In the genomic region with DNA sequence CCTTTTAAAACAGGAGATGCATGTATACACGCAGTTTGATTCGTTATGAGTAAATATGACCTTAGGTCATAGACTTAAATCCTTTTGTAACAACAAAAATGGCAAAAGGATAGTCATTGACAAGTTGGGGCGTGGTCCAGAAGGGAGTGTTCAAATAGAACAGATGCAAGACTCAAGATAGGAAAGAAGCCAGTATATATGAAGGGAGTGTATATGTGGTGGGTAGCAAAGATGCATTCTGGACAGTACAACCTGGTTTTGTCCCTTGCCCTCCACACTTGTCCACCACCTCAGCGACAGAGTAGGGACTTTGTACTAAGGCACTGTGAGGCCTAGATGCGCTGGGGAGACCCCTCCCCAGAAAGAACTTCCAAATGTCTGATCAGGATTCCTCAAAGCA, we compare ENCODE assay signal across 8 mouse cellular contexts. TPM values are rescaled to one million over a fixed set of nuclear protein-coding genes. Genes with fewer than 3 reads are reported as not detected.
DNase-seq lines count a peak whose midpoint lies in the region; ATAC-seq and TF ChIP-seq lines count a peak whose summit lies in the region.

No protein-coding gene starts in this region.

- no peaks in the 10 kb centered on the region for H3K27me3 ChIP-seq in forebrain, embryonic 11.5 days (ENCODE audit: control insufficient read depth, insufficient read depth, low read length)
- no peaks in the 10 kb centered on the region for H3K27me3 ChIP-seq in forebrain, postnatal 0 days (ENCODE audit: insufficient read depth, low read length)
- H3K27me3 ChIP-seq in testis, adult 2 months (ENCODE audit: control insufficient read depth, insufficient read depth, low read length), result no peaks in the 10 kb centered on the region
- no peaks in the 10 kb centered on the region for H3K27me3 ChIP-seq in liver, embryonic 14.5 days (ENCODE audit: control insufficient read depth, insufficient read depth, low read length)

- H3K36me3 ChIP-seq in forebrain, embryonic 11.5 days (ENCODE audit: control insufficient read depth, insufficient read depth, low read length), result peaks cover 12% of the 10 kb centered on the region
- H3K36me3 ChIP-seq in forebrain, postnatal 0 days (ENCODE audit: insufficient read depth), result peaks cover 61% of the 10 kb centered on the region
- no peaks in the 10 kb centered on the region for H3K36me3 ChIP-seq in testis, adult 2 months (ENCODE audit: control insufficient read depth, insufficient read depth, low read length)
- H3K36me3 ChIP-seq in liver, embryonic 14.5 days (replicated peaks; ENCODE audit: control insufficient read depth, insufficient read depth, low read depth), result peaks cover 33% of the 10 kb centered on the region

- peaks cover 6% of the 10 kb centered on the region; the same call in 1 of the 2 replicates for H3K4me1 ChIP-seq in forebrain, embryonic 11.5 days (replicated peaks; ENCODE audit: control insufficient read depth, insufficient read depth, low read length)
- H3K4me1 ChIP-seq in forebrain, postnatal 0 days (ENCODE audit: insufficient read depth), result 0 out of 2 replicates have a peak, but pooled peaks cover 4% of the 10 kb centered on the region
- H3K4me1 ChIP-seq in testis, adult 2 months (ENCODE audit: control insufficient read depth, insufficient read depth, low read length), result peaks cover 13% of the 10 kb centered on the region
- H3K4me1 ChIP-seq in liver, embryonic 14.5 days (replicated peaks; ENCODE audit: control insufficient read depth in 2 of 2, insufficient read depth in 2 of 2, low read length in 1 of 2), result peaks cover 33 to 40% of the 10 kb centered on the region in 2 experiments

- no peak for TF ChIP-seq POLR2A in testis, adult 2 months (IDR thresholded peaks at IDR 0.05; ENCODE audit: control insufficient read depth, low read depth, low read length)

- H3K9ac ChIP-seq in forebrain, embryonic 11.5 days (ENCODE audit: low read length), result no peak overlapping the region
- H3K9ac ChIP-seq in forebrain, postnatal 0 days, result no peak overlapping the region
- H3K9ac ChIP-seq in liver, embryonic 14.5 days (replicated peaks), result peak overlapping the region; percentile 73

- no peak for TF ChIP-seq CTCF in forebrain, postnatal 0 days (IDR thresholded peaks at IDR 0.05; ENCODE audit: low read depth)
- no peak for TF ChIP-seq CTCF in testis, adult 2 months (IDR thresholded peaks at IDR 0.05; ENCODE audit: control insufficient read depth, insufficient read depth, insufficient replicate concordance, low read depth, low read length)
- TF ChIP-seq CTCF in liver, embryonic 14.5 days (IDR thresholded peaks at IDR 0.05; ENCODE audit: low read depth), result no peak

- DNase-seq in forebrain, embryonic 11.5 days (ENCODE audit: low spot score), result no peak
- DNase-seq in forebrain, postnatal 0 days, result no peak
- DNase-seq in testis, postnatal 10 days (ENCODE audit: low spot score), result no peak
- peak; percentile 66 to 77 (median 70) for DNase-seq in liver, embryonic 14.5 days (ENCODE audit: low read depth in 3 of 3, low spot score in 3 of 3)
- DNase-seq in left cerebral cortex, adult 18-20 months (ENCODE audit: low spot score in 2 of 2), result no peak
- DNase-seq in frontal cortex, postnatal 14 days (ENCODE audit: low spot score in 2 of 2), result no peak

- H3K9me3 ChIP-seq in forebrain, embryonic 11.5 days (ENCODE audit: control insufficient read depth, low read length), result no peaks in the 10 kb centered on the region
- H3K9me3 ChIP-seq in forebrain, postnatal 0 days (ENCODE audit: low read length), result no peaks in the 10 kb centered on the region
- H3K9me3 ChIP-seq in liver, embryonic 14.5 days (ENCODE audit: control insufficient read depth, low read length), result no peaks in the 10 kb centered on the region

- peak; percentile 32 for ATAC-seq in forebrain, embryonic 11.5 days (replicated peaks; ENCODE audit: low FRiP score)
- no peak for ATAC-seq in forebrain, postnatal 0 days
- ATAC-seq in liver, embryonic 14.5 days (ENCODE audit: insufficient read depth), result peak; percentile 82
- ATAC-seq in granulocyte monocyte progenitor cell, adult 5-6 weeks (replicated peaks; ENCODE audit: poor library complexity, severe bottlenecking), result no peak

- TF ChIP-seq EP300 in liver, embryonic 14.5 days (IDR thresholded peaks at IDR 0.05; ENCODE audit: low read depth), result peak; percentile 66

- WGBS in forebrain, embryonic 11.5 days, result 72% methylated on average over 5 of the region's 5 CpGs
- 75% methylated on average over 5 of the region's 5 CpGs for WGBS in forebrain, postnatal 0 days
- 39% methylated on average over 5 of the region's 5 CpGs for WGBS in liver, embryonic 14.5 days (ENCODE audit: insufficient replicate concordance)

- peak overlapping the region; percentile 69; the same call in 1 of the 2 replicates for H3K4me3 ChIP-seq in forebrain, embryonic 11.5 days (ENCODE audit: low read depth, low read length)
- no peak overlapping the region for H3K4me3 ChIP-seq in forebrain, postnatal 0 days (ENCODE audit: low read depth, low read length)
- H3K4me3 ChIP-seq in testis, adult 2 months (ENCODE audit: control insufficient read depth, low read depth, low read length), result peak overlapping the region; percentile 51
- peak overlapping the region; percentile 31 to 85 for H3K4me3 ChIP-seq in liver, embryonic 14.5 days (ENCODE audit: insufficient read depth in 1 of 2, low read depth in 2 of 2, low read length in 2 of 2)

- no peak overlapping the region for H3K27ac ChIP-seq in forebrain, embryonic 11.5 days (ENCODE audit: low read depth, low read length)
- H3K27ac ChIP-seq in forebrain, postnatal 0 days (ENCODE audit: low read depth, low read length), result no peak overlapping the region
- H3K27ac ChIP-seq in testis, adult 2 months (ENCODE audit: control insufficient read depth, insufficient read depth, low read depth, low read length), result no peak overlapping the region
- peak overlapping the region; percentile 94 for H3K27ac ChIP-seq in liver, embryonic 14.5 days

- no peak overlapping the region for H3K4me2 ChIP-seq in forebrain, embryonic 11.5 days (ENCODE audit: low read depth, low read length, severe bottlenecking)
- H3K4me2 ChIP-seq in forebrain, postnatal 0 days (ENCODE audit: low read depth), result no peak overlapping the region
- peak overlapping the region; percentile 100 for H3K4me2 ChIP-seq in liver, embryonic 14.5 days (ENCODE audit: low read depth)

RNA-seq across cellular contexts. Expression of a gene that starts 0.5 kb away (rescaled TPM):
- 14.4 and 22.0 TPM in 2 replicates for polyA plus RNA-seq in forebrain, embryonic 11.5 days (2014; fragmentation: Nextera tagmentation; extraction: Ambion mirVana)
- 27.4 and 27.6 TPM in 2 replicates for total RNA-seq in forebrain, postnatal 0 days (2014; rRNA removed)
- 18.6 and 24.5 TPM in 2 replicates for polyA plus RNA-seq in forebrain, postnatal 0 days (2015; fragmentation: Nextera tagmentation; extraction: Ambion mirVana)
- polyA plus RNA-seq in testis, adult 2 months (2012; rRNA removed), result 5.6 and 5.9 TPM in 2 replicates
- 3.4 and 4.0 TPM in 2 replicates for polyA plus RNA-seq in liver, embryonic 14.5 days (2012; rRNA removed)
- polyA plus RNA-seq in liver, embryonic 14.5 days (2014; fragmentation: Nextera tagmentation; extraction: Ambion mirVana), result 3.2 TPM in 2 replicates
- total RNA-seq in left cerebral cortex, adult 18-20 months (2021), result 10 to 100 TPM; 65.4 to 68.7 TPM
- 12.2 and 12.8 TPM in 2 replicates for total RNA-seq in granulocyte monocyte progenitor cell, adult 5-6 weeks (2014; fragmentation: Nextera tagmentation)
- 4.9 and 9.1 TPM in 2 replicates for total RNA-seq in granulocyte monocyte progenitor cell, adult 5-6 weeks (2017)

RNA-seq across cellular contexts. Expression of a gene that starts 18.4 kb away (rescaled TPM):
- 6.9 and 9.4 TPM in 2 replicates for polyA plus RNA-seq in forebrain, embryonic 11.5 days (2014; fragmentation: Nextera tagmentation; extraction: Ambion mirVana)
- total RNA-seq in forebrain, postnatal 0 days (2014; rRNA removed), result 43.0 and 52.2 TPM in 2 replicates
- polyA plus RNA-seq in forebrain, postnatal 0 days (2015; fragmentation: Nextera tagmentation; extraction: Ambion mirVana), result 3.9 and 6.8 TPM in 2 replicates
- polyA plus RNA-seq in testis, adult 2 months (2012; rRNA removed), result 1.2 and 1.3 TPM in 2 replicates
- 0.19 and 0.27 TPM in 2 replicates for polyA plus RNA-seq in liver, embryonic 14.5 days (2012; rRNA removed)
- polyA plus RNA-seq in liver, embryonic 14.5 days (2014; fragmentation: Nextera tagmentation; extraction: Ambion mirVana), result 0.01 and 0.06 TPM in 2 replicates
- total RNA-seq in left cerebral cortex, adult 18-20 months (2021), result 10 to 100 TPM; 51.2 to 56.1 TPM
- 6.7 and 10.2 TPM in 2 replicates for total RNA-seq in granulocyte monocyte progenitor cell, adult 5-6 weeks (2014; fragmentation: Nextera tagmentation)
- 0.99 and 2.2 TPM in 2 replicates for total RNA-seq in granulocyte monocyte progenitor cell, adult 5-6 weeks (2017)

RNA-seq across cellular contexts. Expression of a gene that starts 24.1 kb away (rescaled TPM):
- polyA plus RNA-seq in forebrain, embryonic 11.5 days (2014; fragmentation: Nextera tagmentation; extraction: Ambion mirVana), result 96.6 and 108 TPM in 2 replicates
- total RNA-seq in forebrain, postnatal 0 days (2014; rRNA removed), result 136 and 140 TPM in 2 replicates
- polyA plus RNA-seq in forebrain, postnatal 0 days (2015; fragmentation: Nextera tagmentation; extraction: Ambion mirVana), result 218 and 226 TPM in 2 replicates
- 49.7 and 54.0 TPM in 2 replicates for polyA plus RNA-seq in testis, adult 2 months (2012; rRNA removed)
- polyA plus RNA-seq in liver, embryonic 14.5 days (2012; rRNA removed), result 27.7 and 29.2 TPM in 2 replicates
- polyA plus RNA-seq in liver, embryonic 14.5 days (2014; fragmentation: Nextera tagmentation; extraction: Ambion mirVana), result 10.4 and 11.7 TPM in 2 replicates
- total RNA-seq in left cerebral cortex, adult 18-20 months (2021), result 100 to 1,000 TPM; 140 to 154 TPM
- 24.3 and 25.5 TPM in 2 replicates for total RNA-seq in granulocyte monocyte progenitor cell, adult 5-6 weeks (2014; fragmentation: Nextera tagmentation)
- total RNA-seq in granulocyte monocyte progenitor cell, adult 5-6 weeks (2017), result 34.4 and 35.8 TPM in 2 replicates

RNA-seq across cellular contexts. Expression of a gene that starts 45.4 kb away (rescaled TPM):
- polyA plus RNA-seq in forebrain, embryonic 11.5 days (2014; fragmentation: Nextera tagmentation; extraction: Ambion mirVana), result 12.6 and 12.7 TPM in 2 replicates
- 19.4 and 29.6 TPM in 2 replicates for total RNA-seq in forebrain, postnatal 0 days (2014; rRNA removed)
- 15.9 and 18.0 TPM in 2 replicates for polyA plus RNA-seq in forebrain, postnatal 0 days (2015; fragmentation: Nextera tagmentation; extraction: Ambion mirVana)
- 7.2 and 8.4 TPM in 2 replicates for polyA plus RNA-seq in testis, adult 2 months (2012; rRNA removed)
- 4.1 and 4.6 TPM in 2 replicates for polyA plus RNA-seq in liver, embryonic 14.5 days (2012; rRNA removed)
- 5.9 and 7.0 TPM in 2 replicates for polyA plus RNA-seq in liver, embryonic 14.5 days (2014; fragmentation: Nextera tagmentation; extraction: Ambion mirVana)
- 10 to 100 TPM; 11.7 to 14.0 TPM for total RNA-seq in left cerebral cortex, adult 18-20 months (2021)
- total RNA-seq in granulocyte monocyte progenitor cell, adult 5-6 weeks (2014; fragmentation: Nextera tagmentation), result 4.7 and 18.3 TPM in 2 replicates
- 1.5 and 3.5 TPM in 2 replicates for total RNA-seq in granulocyte monocyte progenitor cell, adult 5-6 weeks (2017)

Comparison
In these comparisons a context has a peak if more than half of its experiments do, and no peak if none do; other contexts are left out.
1. ATAC-seq: peak in forebrain, embryonic 11.5 days (single experiment) and liver, embryonic 14.5 days (single experiment); none in forebrain, postnatal 0 days (single experiment) and granulocyte monocyte progenitor cell, adult 5-6 weeks (single experiment).
2. DNase-seq: peak in liver, embryonic 14.5 days (3 of 3); none in forebrain, embryonic 11.5 days (single experiment), forebrain, postnatal 0 days (single experiment), testis, postnatal 10 days (single experiment), left cerebral cortex, adult 18-20 months (0 of 2) and frontal cortex, postnatal 14 days (0 of 2).